Mouse (Mus musculus) retina, embryonic 14.5 days (tissue): ENCODE data around the gene Ppil1.
A peak's percentile ranks its signal among the peaks of the same experiment; 100 is the strongest.

Source experiments
- DNase-seq: peaks from one replicate; pipeline ENCODE4 v3.0.0-alpha.2; 2015; ENCODE audit warnings: low spot score

Ppil1 gene

DNA sequence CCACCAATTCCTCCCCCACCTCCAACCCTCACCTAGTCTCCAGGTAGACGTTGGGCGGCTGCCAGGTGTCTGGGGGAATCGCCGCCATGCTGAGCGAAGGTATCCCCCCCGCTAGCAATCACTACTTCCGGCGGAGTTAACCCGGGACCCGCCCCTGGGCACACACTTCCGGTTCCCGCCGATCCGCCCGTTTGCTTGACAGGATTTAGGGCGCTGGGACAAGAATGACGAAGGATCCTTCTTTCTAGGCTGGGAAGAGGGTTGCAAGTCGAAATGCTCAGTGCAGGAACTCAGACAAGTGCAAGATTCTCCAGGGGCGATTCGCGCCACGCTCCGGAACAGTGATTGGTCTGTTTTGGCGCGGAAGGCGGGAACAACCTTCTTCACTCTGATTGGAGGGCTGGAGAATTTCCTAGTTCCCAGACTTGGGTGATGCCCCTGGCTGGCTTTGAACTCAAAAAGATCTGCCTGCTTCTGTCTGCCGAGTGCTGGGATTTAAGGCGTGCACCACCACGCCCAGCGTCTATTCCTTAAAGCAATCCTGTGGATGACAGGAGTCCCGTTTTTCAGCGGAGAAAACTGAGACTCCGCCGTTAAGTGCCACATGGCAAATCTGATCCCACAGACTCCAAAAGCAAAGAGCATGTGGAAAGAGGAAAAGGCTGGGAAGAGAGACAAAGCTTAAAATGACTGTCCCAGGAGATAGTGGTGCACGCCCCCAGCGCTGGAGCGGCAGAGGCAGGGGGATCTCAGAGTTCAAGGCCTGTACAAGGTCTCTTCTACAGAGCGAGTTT is at the start of gene Ppil1:
Gene Ppil1, minus strand, starts transcription at position 347 of the 794 bp plus-strand sequence.
- DNase-seq = peak; percentile 86

DNA sequence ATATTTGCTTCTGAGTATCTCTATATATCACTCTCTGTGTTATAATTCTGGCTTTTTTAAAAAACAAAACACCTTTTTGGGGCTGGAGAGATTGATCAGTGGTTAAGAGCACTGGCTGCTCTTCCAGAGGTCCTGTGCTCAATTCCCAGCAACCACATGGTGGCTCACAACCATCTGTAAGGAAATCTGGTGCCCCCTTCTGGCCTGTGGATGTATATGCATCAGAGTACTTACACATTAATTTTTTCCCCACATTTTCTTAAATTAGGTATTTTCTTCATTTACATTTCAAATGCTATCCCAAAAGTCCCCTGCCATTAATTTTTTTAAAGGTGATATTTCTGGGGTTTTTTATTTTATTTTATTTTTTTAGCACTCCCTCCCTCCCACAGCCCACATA is 49.3 kb upstream of the Ppil1 start:
- DNase-seq = no peak

- DNase-seq = no peak
These were observed 48.1 kb upstream of the Ppil1 start for GRCm38 (mm10) chr17:29312082-29312481.

DNA sequence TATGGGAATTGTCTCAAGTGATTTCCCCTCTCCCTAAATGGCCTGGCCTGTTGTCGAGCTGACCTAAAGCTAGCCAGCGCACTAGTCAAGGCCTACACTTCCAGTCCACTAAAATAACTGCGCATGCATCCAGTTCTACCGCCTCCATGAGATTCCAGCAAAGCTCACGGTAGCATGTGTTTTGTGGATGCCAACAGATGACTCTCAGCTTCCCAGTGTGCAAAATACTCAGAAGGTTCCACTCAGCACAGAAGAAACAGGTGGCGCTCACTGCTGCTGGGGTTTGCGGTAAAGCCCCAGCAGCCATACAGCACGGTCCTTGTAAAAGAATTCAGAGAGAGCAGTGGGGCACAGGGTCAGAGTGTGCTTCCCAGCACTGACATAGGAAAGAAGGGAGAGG is 47.6 kb upstream of the Ppil1 start:
- no peak for DNase-seq

DNA sequence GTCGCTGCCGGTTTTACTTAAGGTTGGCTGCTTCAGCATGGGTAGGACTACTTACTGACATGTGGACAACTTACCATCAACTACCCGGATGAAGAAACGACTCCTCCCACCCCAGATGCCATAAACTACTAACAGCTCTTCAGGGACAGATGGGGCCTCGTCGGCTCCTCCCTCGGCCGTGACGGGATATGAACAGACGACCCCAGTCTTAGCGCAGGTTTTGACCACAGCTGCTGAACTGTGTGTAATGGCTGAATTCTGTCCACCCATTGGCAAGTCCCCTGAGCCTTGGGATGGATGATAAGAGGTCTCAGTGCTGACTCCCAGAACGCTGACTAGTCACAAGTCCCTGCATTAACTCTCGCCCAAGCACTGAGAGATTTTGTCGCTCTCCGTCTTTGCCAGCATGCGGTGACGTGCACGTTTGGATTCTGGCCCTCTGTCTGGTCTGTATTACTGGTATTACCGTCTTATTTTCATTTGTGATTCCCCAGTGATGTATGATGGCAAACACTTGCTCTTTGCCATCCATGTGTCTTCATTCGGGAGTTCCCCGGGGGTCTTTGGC is 46.2 kb upstream of the Ppil1 start:
- DNase-seq = no peak

DNA sequence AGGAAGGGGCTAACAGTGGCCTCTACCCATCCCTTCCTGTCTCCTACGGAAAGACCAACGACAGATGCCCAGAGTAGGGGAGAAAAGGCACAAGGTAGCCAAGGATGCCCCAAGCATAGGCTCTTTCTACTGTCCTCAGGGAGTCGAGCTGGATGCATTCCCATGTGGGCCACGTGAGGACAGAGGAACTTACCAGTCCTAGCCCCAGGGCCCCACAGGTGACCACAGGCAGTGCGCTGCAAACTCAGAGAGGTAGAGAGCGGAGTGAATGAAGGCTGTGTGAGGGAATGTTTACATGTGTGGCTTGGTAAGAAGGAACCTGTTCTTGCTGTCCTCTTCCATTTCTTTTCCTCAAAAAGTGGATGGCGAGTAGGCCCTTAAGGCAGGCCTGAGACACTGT is 41.9 kb upstream of the Ppil1 start:
- no peak for DNase-seq

DNA sequence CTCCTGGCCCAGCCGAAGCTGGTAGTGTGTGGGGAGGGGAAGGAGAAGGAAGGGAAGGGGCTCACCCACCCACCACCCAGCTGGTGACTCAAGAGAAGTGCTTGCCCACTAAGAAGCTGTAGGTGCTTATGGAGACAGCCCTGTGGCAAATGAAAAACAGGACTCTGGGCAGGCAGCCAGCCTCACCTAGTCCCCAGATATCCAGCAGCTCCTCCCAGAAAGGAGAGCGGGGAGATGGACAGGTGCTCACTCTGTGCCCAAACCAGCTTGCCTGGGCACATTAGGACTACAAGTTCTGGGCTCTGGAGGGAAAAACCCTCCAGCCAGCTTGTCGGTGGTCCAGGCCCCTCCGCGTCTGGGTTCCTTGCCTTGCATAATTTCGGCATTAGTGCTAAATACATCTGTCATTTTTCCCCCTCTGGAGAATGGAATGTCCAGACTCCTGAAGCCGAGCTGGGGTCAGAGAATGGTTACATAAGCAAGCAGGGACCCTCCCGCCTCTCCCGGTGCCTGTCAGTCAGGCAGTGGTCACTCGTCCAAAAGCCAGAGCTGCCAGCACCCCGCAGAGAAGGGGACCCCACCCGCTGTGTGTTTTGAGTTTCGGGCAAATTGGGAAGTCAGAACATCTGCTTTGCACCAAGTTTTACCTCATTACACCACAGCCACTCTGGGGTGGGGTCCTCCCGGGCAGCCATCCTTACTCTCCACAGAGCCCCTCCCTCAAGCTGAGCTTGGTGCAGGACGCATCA is 41.2 kb upstream of the Ppil1 start:
- DNase-seq = no peak

DNA sequence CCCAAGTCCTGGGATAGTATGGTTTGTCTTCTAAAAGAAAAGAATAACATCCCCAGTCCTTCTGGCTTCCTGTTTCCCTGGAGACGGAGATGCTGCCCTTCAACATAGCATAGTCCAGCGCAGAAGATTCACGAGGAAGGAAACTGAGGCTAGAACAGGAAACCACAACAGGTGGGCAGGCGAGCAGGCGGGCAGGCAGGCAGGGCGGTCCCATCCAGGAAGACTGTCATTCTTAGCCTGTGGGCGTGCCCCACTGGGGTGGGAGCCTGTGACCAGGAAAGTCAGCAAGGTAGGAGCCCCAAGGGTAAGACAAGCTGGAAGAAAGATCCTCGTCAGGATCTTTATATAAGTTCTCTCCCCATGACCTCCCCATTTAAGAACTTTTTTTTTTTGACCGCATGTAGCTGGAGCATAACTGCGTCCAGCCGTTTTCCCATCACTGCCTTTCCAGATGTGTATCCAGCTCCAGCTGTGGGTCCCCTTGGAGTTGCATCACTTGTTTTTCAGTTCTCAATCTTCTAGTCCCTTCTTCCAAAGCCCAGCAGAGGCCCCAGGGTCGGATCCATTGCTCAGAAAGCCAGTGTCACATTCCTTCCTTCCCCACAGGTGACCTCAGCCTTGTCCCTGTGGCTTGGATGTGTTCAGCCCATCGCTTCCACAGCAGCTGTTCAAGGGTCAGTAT is 40.5 kb upstream of the Ppil1 start:
- no peak for DNase-seq

GRCm38 (mm10) chr17:29303856-29304255 is 39.9 kb upstream of the Ppil1 start:
- no peak for DNase-seq

- DNase-seq = no peak
These were observed 39.1 kb upstream of the Ppil1 start for GRCm38 (mm10) chr17:29303087-29303486.

DNA sequence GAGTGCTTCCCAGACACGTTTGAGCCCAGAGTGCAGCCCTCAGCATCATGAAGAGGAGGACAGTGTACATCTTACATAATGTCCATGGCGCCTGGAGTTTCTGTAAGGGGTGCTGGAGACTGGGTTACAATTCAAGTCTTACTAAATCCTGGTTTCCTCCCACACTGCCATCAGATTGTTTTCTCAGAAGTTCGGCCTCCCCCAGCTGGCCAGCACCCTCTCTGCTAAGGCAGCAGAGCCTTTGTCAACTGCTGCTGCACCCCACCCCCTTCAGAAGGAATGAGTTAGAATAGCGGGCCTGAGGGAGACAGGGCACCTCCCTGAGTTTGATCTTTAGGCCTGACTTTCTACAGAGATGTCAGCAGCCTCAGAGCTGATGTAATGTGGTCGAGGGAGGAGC is 38.2 kb upstream of the Ppil1 start:
- DNase-seq = no peak

- DNase-seq = no peak
These were observed 37.4 kb upstream of the Ppil1 start for GRCm38 (mm10) chr17:29301421-29301820.

GRCm38 (mm10) chr17:29300926-29301325 is 36.9 kb upstream of the Ppil1 start:
- no peak for DNase-seq

- no peak for DNase-seq
These were observed 35.3 kb upstream of the Ppil1 start for GRCm38 (mm10) chr17:29299282-29299681.

GRCm38 (mm10) chr17:29297813-29298212 is 33.8 kb upstream of the Ppil1 start:
- DNase-seq = no peak

GRCm38 (mm10) chr17:29297321-29297720 is 33.3 kb upstream of the Ppil1 start:
- no peak for DNase-seq

DNA sequence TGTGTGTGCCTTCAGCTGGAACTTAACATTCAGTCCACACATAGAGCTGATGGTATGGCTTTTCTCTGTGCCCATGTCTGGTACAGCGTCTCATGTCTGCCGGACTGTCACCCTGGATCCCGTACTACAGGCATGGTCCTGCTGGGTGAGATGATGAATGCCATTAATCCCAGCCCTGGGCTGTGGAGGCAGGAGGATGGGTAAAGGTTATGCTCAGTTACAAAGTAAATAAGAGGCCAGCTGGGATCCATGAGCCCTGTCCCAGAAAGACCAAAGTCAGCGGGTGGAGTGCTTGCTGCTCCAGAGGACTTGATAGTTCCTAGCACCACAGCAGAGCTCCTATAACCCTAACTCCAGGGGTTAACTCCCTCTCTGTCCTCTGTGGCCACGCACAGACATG is 31.8 kb upstream of the Ppil1 start:
- DNase-seq = no peak

DNA sequence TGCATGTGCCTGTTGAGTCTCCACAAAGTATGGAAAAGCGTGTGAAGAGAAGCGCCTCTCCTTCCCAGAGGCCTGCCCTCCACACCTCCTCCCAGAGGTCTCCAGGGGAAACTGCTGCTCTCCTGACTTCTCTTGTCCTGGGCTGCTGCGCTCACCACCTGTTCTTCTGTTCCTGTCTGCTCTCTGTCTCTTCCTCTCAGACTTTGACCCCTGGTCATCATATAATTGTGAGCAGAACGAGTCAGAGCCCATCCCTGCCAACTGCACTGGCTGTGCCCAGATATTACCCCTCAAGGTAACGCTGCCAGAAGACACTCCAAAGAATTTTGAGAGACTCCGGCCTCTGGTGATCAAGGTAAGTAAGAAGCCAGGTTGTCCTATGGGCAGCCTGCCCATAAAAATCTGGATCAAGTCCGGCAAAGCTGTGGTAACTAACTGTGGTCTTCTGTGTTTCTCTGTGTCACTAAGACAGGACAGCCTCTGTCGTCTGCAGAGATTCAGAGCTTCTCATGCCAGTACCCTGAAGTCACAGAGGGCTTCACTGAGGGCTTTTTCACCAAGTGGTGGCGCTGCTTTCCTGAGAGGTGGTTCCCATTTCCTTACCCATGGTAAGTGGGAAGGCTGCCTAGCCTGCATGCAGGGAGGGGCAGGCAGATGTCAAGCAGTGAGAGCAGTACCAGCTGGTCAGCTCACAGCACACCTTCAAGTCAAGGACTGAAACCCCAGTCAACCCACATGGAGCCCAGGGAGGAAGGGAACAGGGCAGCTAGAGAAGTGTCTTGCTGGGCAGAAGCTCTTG is 30.0 kb upstream of the Ppil1 start:
- DNase-seq = no peak

DNA sequence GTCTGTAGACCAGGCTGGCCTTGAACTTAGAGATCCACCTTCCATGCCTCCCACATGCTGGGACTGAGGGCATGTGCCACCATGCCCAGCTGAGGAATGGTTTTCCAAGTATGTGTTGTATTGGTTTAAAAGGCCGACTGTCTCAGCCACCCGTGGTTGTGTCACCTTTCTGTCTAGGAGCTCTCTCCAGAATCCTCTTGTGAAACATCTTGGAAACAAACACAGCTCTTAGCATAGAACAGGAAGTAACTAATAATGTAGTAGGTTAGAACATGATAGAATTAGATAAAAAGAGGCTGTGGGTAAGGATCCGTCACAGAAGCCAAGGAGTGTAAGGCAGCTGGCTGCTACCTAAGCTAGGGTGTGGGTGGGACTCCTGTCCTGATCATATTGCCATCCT is 29.0 kb upstream of the Ppil1 start:
- no peak for DNase-seq

- no peak for DNase-seq
These were observed 27.8 kb upstream of the Ppil1 start for GRCm38 (mm10) chr17:29291793-29292192.

DNA sequence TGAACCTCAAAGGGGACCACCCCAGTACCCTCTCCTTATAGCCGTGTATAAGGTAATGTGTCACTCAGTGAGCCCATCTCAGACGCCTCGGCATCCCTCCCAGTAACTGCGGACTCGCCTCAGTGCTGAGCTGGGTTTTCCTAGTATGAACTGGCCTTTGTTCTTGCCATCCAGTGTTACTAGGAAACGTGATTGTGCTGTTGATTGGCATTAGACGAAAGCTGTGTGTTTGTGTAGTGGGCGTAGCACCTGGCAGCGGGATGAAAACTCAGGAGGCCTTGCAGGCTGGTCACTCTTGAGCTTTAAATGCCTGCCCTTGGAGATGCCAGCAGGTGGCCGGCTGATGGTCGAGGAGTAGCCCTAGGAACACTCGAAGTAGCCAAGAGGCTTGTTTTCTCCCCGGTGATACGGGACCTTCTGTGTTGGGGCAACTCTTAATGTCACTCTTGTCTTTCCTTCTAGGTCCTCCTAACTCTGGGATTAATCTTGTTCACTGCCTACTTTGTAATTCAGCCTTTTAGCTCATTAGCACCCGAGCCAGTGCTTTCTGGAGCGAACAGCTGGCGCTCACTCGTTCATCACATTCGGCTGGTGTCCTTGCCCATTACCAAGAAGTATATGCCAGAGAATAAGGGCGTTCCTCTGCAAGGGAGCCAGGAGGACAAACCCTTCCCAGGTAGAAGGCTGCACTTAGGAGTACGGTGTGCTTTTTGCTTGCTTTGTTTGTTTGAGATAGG is 18.4 kb upstream of the Ppil1 start:
- no peak for DNase-seq
